14 mouse cellular contexts compared by ENCODE assay signal in genomic region chr2:72588814-72589213, GRCm38 (mm10).
A peak's percentile ranks its signal among the peaks of the same experiment; 100 is the strongest.
DNase-seq lines count a peak whose midpoint lies in the region; ATAC-seq and TF ChIP-seq lines count a peak whose summit lies in the region.
"Had no signal": no experiment of that assay in that cellular context is flagged by ENCODE, and none has a peak within 500 bp of the region (broad histone marks: within the 10 kb centered on the region; RNA-seq: fewer than 3 reads in every experiment).

No protein-coding gene starts in this region.

- ATAC-seq in hindbrain, embryonic 14.5 days (ENCODE audit: low FRiP score): no peak
- ATAC-seq: intestine, embryonic 15.5 days had no signal

- H3K4me2 ChIP-seq in hindbrain, embryonic 14.5 days (replicated peaks): no peak overlapping the region
- H3K4me2 ChIP-seq: intestine, embryonic 15.5 days; liver, embryonic 13.5 days; neural tube, embryonic 12.5 days had no signal

- peaks cover 5% of the 10 kb centered on the region; the same call in 1 of the 2 replicates for H3K9me3 ChIP-seq in hindbrain, embryonic 14.5 days (ENCODE audit: control insufficient read depth, low read length)
- H3K9me3 ChIP-seq: embryonic facial prominence, embryonic 10.5 days; intestine, embryonic 15.5 days; liver, embryonic 13.5 days; neural tube, embryonic 12.5 days had no signal

- no peak for TF ChIP-seq POLR2A in kidney, adult 2 months (IDR thresholded peaks at IDR 0.05; ENCODE audit: low read depth, low read length)

- H3K27me3 ChIP-seq in kidney, adult 2 months (replicated peaks; ENCODE audit: control insufficient read depth, insufficient read depth, low read length): no peaks in the 10 kb centered on the region; the same call in 1 of the 2 replicates
- H3K27me3 ChIP-seq in hindbrain, embryonic 14.5 days (ENCODE audit: control insufficient read depth, insufficient read depth, low read length): peaks cover 8% of the 10 kb centered on the region; the same call in 1 of the 2 replicates
- H3K27me3 ChIP-seq: intestine, embryonic 15.5 days; liver, embryonic 13.5 days; neural tube, embryonic 12.5 days had no signal

- H3K27ac ChIP-seq in kidney, adult 2 months (ENCODE audit: insufficient read depth, low read depth, low read length): no peak overlapping the region
- no peak overlapping the region for H3K27ac ChIP-seq in hindbrain, embryonic 14.5 days
- H3K27ac ChIP-seq: embryonic facial prominence, embryonic 10.5 days; intestine, embryonic 15.5 days; liver, embryonic 13.5 days; neural tube, embryonic 12.5 days had no signal

- no peaks in the 10 kb centered on the region for H3K4me1 ChIP-seq in kidney, adult 2 months (ENCODE audit: control insufficient read depth, insufficient read depth, low read length)
- no peaks in the 10 kb centered on the region; the same call in 1 of the 2 replicates for H3K4me1 ChIP-seq in hindbrain, embryonic 14.5 days (replicated peaks; ENCODE audit: control insufficient read depth, insufficient read depth, low read length)
- H3K4me1 ChIP-seq: intestine, embryonic 15.5 days; liver, embryonic 13.5 days; neural tube, embryonic 12.5 days had no signal

- DNase-seq in kidney, postnatal 14 days: peak; percentile 5
- DNase-seq in kidney, adult 2 months: no peak
- DNase-seq in right cerebral cortex, adult 2 months (ENCODE audit: low spot score in 2 of 2): peak; percentile 56 to 60
- DNase-seq in right cerebral cortex, postnatal 4 days: no peak
- DNase-seq in frontal cortex, postnatal 36 days (ENCODE audit: low spot score in 2 of 2): peak; percentile 31 to 71
- DNase-seq in right cerebral cortex, postnatal 25 days: peak; percentile 38
- no peak for DNase-seq in hindbrain, embryonic 14.5 days (ENCODE audit: low spot score)
- no peak for DNase-seq in urinary bladder, adult 2 months (ENCODE audit: low spot score)
- DNase-seq: cerebellum, adult 2 months; liver, embryonic 13.5 days had no signal

- H3K9ac ChIP-seq in hindbrain, embryonic 14.5 days: no peak overlapping the region
- H3K9ac ChIP-seq: intestine, embryonic 15.5 days; liver, embryonic 13.5 days; neural tube, embryonic 12.5 days had no signal

- H3K36me3 ChIP-seq in kidney, adult 2 months (ENCODE audit: control insufficient read depth, insufficient read depth, low read length): no peaks in the 10 kb centered on the region
- no peaks in the 10 kb centered on the region for H3K36me3 ChIP-seq in hindbrain, embryonic 14.5 days (replicated peaks; ENCODE audit: control insufficient read depth, insufficient read depth)
- H3K36me3 ChIP-seq: embryonic facial prominence, embryonic 10.5 days; intestine, embryonic 15.5 days; liver, embryonic 13.5 days; neural tube, embryonic 12.5 days had no signal

- TF ChIP-seq CTCF in kidney, adult 2 months (conservative IDR thresholded peaks at IDR 0.05; ENCODE audit: insufficient read depth, insufficient read length, low read depth, low read length): no peak

- 58% methylated on average over 7 of the region's 7 CpGs for WGBS in kidney, adult 2 months
- 85% methylated on average over 7 of the region's 7 CpGs for WGBS in hindbrain, embryonic 14.5 days

- H3K4me3 ChIP-seq in kidney, adult 2 months (ENCODE audit: insufficient read depth, low read depth, low read length): no peak overlapping the region
- H3K4me3 ChIP-seq in hindbrain, embryonic 14.5 days (replicated peaks; ENCODE audit: low read length): no peak overlapping the region
- H3K4me3 ChIP-seq: embryonic facial prominence, embryonic 10.5 days; intestine, embryonic 15.5 days; liver, embryonic 13.5 days; megakaryocyte, embryonic 14.5 days; neural tube, embryonic 12.5 days had no signal

Comparison
In these comparisons a context has a peak if more than half of its experiments do, and no peak if none do; other contexts are left out.
1. DNase-seq: peak in kidney, postnatal 14 days (single experiment), right cerebral cortex, adult 2 months (2 of 2), frontal cortex, postnatal 36 days (2 of 2) and right cerebral cortex, postnatal 25 days (single experiment); none in kidney, adult 2 months (single experiment), right cerebral cortex, postnatal 4 days (single experiment), hindbrain, embryonic 14.5 days (single experiment) and urinary bladder, adult 2 months (single experiment).